Mouse (Mus musculus): ENCODE data around the gene Gm20662.

The Gm20662 gene

GRCm38 (mm10) chr9:108085261-108085660 lies 89.1 kb downstream of the Gm20662 start:
- no peak for DNase-seq (ENCODE audit: inconsistent ontology term)

DNA sequence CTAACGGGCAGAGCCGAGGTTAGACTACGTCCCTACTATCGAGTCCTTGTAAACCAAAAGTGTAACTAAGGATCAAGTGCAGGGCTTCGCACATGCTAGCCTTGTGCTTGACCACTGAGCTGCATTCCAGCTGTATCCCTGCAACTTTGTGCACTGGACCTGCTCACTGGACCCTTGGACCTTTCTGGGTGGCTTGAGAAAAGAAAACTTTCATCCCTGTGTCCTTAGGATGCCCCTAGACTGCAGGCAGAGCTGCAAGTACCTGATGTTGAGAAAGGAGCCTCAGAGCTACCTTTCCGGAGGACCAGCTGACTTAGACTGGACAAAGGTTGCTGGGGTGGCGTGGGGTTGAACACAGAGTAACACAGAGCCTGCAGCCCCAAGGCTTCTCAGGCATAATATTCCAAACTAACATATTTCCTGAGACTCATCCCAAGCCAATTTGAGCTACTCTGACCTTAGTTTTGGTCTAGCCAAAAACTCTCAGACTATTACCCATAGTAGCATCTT lies 94.5 kb downstream of the Gm20662 start:
- no peak for DNase-seq (ENCODE audit: inconsistent ontology term)

GRCm38 (mm10) chr9:108093586-108093985 lies 97.4 kb downstream of the Gm20662 start:
- DNase-seq (ENCODE audit: inconsistent ontology term), result no peak

DNA sequence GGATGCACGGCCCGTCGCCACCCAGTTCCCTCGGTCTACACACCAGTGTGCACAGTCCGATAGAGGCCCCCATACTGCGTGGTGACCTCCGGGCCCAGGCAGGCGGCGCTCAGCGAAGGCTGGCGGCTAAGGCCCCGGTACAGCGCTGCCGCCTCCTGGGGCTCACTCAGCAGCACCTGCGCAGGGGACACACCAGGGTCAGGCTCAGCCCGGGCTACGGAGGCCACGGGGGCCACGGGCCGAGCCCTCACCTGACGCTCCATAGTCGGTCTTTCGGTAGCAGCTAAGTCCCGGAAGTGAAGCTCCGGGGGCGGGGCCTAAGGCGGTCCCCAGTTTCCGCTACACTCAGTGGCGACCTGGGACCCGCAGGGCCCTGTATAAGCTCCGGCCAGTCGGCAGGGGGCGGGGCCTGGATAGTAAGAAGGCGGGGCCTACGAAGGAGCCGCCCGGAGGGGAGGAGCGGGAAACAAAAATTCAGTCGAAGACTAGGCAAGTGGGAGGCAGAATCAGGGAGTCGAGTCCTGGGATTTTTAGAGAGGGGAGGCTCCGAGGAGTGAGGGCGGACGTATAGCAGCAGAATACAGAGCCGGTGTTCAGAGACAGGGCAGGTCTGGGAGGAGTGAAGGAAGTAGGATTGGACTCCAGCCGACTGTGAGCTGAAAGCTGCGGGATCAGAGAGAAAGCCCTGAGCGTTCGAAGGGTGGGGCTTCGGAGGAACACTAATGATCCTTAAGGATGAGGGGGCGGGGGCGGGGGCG lies 98.2 kb downstream of the Gm20662 start, which contains the start of gene Apeh:
Gene Apeh, minus strand, starts transcription at position 423 of the 758 bp plus-strand sequence.
- DNase-seq (ENCODE audit: inconsistent ontology term), result peak; percentile 99
